ENCODE assay signal across 8 mouse cellular contexts in the genomic region with DNA sequence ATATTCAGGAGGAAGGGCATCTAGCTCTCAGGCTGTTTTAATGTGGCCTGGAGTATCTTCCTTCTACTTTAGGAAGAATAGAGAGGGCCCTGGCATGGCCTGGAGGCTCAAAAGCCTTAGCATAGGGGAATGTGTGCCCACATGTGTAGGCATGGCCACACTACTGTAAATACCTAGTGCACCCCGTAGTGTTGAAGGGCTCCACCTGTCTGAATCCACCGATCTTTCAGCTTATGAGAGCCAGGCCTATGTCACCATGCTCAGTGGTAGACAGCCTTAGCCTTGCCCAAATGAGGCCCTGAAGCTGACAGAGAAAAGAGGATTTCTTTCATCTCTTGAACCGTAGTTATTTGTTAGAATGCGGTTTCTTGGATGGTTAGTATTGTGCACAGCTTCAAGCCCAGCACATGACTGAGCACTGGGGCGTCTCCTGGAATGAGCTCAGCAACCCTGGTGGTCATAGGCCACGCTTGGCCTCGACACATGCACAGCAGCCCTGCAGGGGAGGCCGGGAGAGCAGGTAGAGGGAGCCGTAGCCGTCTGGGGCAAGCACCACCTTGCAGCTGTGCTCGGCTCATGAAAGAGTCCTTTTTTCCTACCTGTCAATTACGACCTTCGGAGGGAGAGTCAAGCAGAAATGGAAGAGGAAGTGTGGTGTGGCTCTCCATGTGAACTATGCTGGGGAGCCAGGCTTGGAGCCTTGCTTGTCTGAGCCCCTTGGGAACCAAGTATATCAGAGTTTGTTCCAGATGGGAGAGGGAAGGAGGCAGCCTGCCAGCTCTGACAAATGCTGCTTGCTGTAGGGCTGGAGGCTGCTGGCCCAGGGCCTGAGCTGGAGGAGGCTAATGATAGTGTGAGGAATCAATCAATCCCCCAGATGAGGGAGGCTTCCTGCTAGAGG. TPM values are rescaled to one million over a fixed set of nuclear protein-coding genes. Genes with fewer than 3 reads are reported as not detected.
A peak's percentile ranks its signal among the peaks of the same experiment; 100 is the strongest.
DNase-seq lines count a peak whose midpoint lies in the region; ATAC-seq and TF ChIP-seq lines count a peak whose summit lies in the region.

No protein-coding gene starts in this region.

- WGBS in forebrain, embryonic 13.5 days = 63% methylated on average over 13 of the region's 13 CpGs
- WGBS in forebrain, embryonic 11.5 days = 78% methylated on average over 13 of the region's 13 CpGs
- WGBS in heart, embryonic 14.5 days = 47% methylated on average over 13 of the region's 13 CpGs
- WGBS in kidney, embryonic 16.5 days = 37% methylated on average over 13 of the region's 13 CpGs
- 46% methylated on average over 13 of the region's 13 CpGs for WGBS in limb, embryonic 12.5 days

- no peak for DNase-seq in forebrain, embryonic 11.5 days (ENCODE audit: low spot score)
- peak; percentile 83 for DNase-seq in fibroblast of lung, adult 2 months (ENCODE audit: low read depth)
- peak; percentile 82 to 83 for DNase-seq in urinary bladder, postnatal 4 days (ENCODE audit: low spot score in 2 of 2)

- TF ChIP-seq POLR2A in myocyte (IDR thresholded peaks at IDR 0.05; ENCODE audit: insufficient read length, low read depth) = no peak

- no peaks in the 10 kb centered on the region for H3K9me3 ChIP-seq in forebrain, embryonic 13.5 days (replicated peaks)
- H3K9me3 ChIP-seq in forebrain, embryonic 11.5 days (ENCODE audit: control insufficient read depth, low read length) = no peaks in the 10 kb centered on the region
- no peaks in the 10 kb centered on the region for H3K9me3 ChIP-seq in heart, embryonic 14.5 days (ENCODE audit: control insufficient read depth, low read length)
- H3K9me3 ChIP-seq in kidney, embryonic 16.5 days (ENCODE audit: low read length) = no peaks in the 10 kb centered on the region
- no peaks in the 10 kb centered on the region for H3K9me3 ChIP-seq in limb, embryonic 12.5 days

- H3K36me3 ChIP-seq in forebrain, embryonic 13.5 days (ENCODE audit: poor library complexity, severe bottlenecking) = no peaks in the 10 kb centered on the region; the same call in 1 of the 2 replicates
- H3K36me3 ChIP-seq in forebrain, embryonic 11.5 days (ENCODE audit: control insufficient read depth, insufficient read depth, low read length) = no peaks in the 10 kb centered on the region
- no peaks in the 10 kb centered on the region for H3K36me3 ChIP-seq in heart, embryonic 14.5 days (ENCODE audit: control insufficient read depth, insufficient read depth, low read length)
- H3K36me3 ChIP-seq in kidney, embryonic 16.5 days (ENCODE audit: insufficient read depth, low read length) = no peaks in the 10 kb centered on the region
- H3K36me3 ChIP-seq in limb, embryonic 12.5 days = peaks cover 11% of the 10 kb centered on the region
- H3K36me3 ChIP-seq in myocyte (ENCODE audit: control insufficient read depth, insufficient read depth) = no peaks in the 10 kb centered on the region

- peak overlapping the region; percentile 69 for H3K27ac ChIP-seq in forebrain, embryonic 13.5 days
- H3K27ac ChIP-seq in forebrain, embryonic 11.5 days (ENCODE audit: low read depth, low read length) = no peak overlapping the region
- H3K27ac ChIP-seq in heart, embryonic 14.5 days (replicated peaks in 1 of 2; ENCODE audit: control insufficient read depth in 1 of 2, insufficient read depth in 1 of 2, low read depth in 2 of 2, low read length in 2 of 2) = peak overlapping the region; percentile 64 to 83
- H3K27ac ChIP-seq in kidney, embryonic 16.5 days (ENCODE audit: low read length) = peak overlapping the region; percentile 74
- H3K27ac ChIP-seq in limb, embryonic 12.5 days = peak overlapping the region; percentile 31

- H3ac ChIP-seq in myocyte (ENCODE audit: control insufficient read depth, insufficient read length) = no peak overlapping the region

- no peak overlapping the region for H3K4me3 ChIP-seq in forebrain, embryonic 13.5 days
- H3K4me3 ChIP-seq in forebrain, embryonic 11.5 days (ENCODE audit: low read depth, low read length) = no peak overlapping the region
- no peak overlapping the region for H3K4me3 ChIP-seq in heart, embryonic 14.5 days (ENCODE audit: control insufficient read depth in 1 of 2, insufficient read depth in 1 of 2, low read depth in 1 of 2, low read length in 2 of 2)
- no peak overlapping the region for H3K4me3 ChIP-seq in kidney, embryonic 16.5 days (ENCODE audit: low read length)
- no peak overlapping the region for H3K4me3 ChIP-seq in limb, embryonic 12.5 days (replicated peaks)
- H3K4me3 ChIP-seq in myocyte = no peak overlapping the region

- H3K27me3 ChIP-seq in forebrain, embryonic 13.5 days = no peaks in the 10 kb centered on the region
- H3K27me3 ChIP-seq in forebrain, embryonic 11.5 days (ENCODE audit: control insufficient read depth, insufficient read depth, low read length) = no peaks in the 10 kb centered on the region
- H3K27me3 ChIP-seq in heart, embryonic 14.5 days (ENCODE audit: control insufficient read depth, insufficient read depth, low read length) = peaks cover 13% of the 10 kb centered on the region; the same call in 1 of the 2 replicates
- H3K27me3 ChIP-seq in kidney, embryonic 16.5 days (ENCODE audit: insufficient read depth, low read length) = no peaks in the 10 kb centered on the region
- H3K27me3 ChIP-seq in limb, embryonic 12.5 days = no peaks in the 10 kb centered on the region
- no peaks in the 10 kb centered on the region for H3K27me3 ChIP-seq in myocyte (ENCODE audit: control insufficient read depth, insufficient read depth, insufficient read length)

- no peak overlapping the region for H3K4me2 ChIP-seq in forebrain, embryonic 13.5 days
- no peak overlapping the region for H3K4me2 ChIP-seq in forebrain, embryonic 11.5 days (ENCODE audit: low read depth, low read length, severe bottlenecking)
- peak overlapping the region; percentile 32 for H3K4me2 ChIP-seq in heart, embryonic 14.5 days (ENCODE audit: low read length)
- 0 out of 2 replicates have a peak overlapping the region, but pooled peaks have one; percentile 10 for H3K4me2 ChIP-seq in kidney, embryonic 16.5 days (replicated peaks; ENCODE audit: low read depth, low read length)
- no peak overlapping the region; the same call in 1 of the 2 replicates for H3K4me2 ChIP-seq in limb, embryonic 12.5 days
- H3K4me2 ChIP-seq in myocyte (ENCODE audit: low read depth) = peak overlapping the region; percentile 26

- peaks cover 21% of the 10 kb centered on the region for H3K4me1 ChIP-seq in forebrain, embryonic 13.5 days
- H3K4me1 ChIP-seq in forebrain, embryonic 11.5 days (replicated peaks; ENCODE audit: control insufficient read depth, insufficient read depth, low read length) = no peaks in the 10 kb centered on the region
- H3K4me1 ChIP-seq in heart, embryonic 14.5 days (ENCODE audit: control insufficient read depth in 2 of 2, insufficient read depth in 2 of 2, low read length in 2 of 2) = peaks cover 28 to 45% of the 10 kb centered on the region in 2 experiments
- H3K4me1 ChIP-seq in kidney, embryonic 16.5 days (ENCODE audit: insufficient read depth, low read length) = peaks cover 38% of the 10 kb centered on the region
- H3K4me1 ChIP-seq in limb, embryonic 12.5 days (replicated peaks) = peaks cover 31% of the 10 kb centered on the region

- H3K9ac ChIP-seq in forebrain, embryonic 13.5 days = peak overlapping the region; percentile 19; the same call in 1 of the 2 replicates
- no peak overlapping the region for H3K9ac ChIP-seq in forebrain, embryonic 11.5 days (ENCODE audit: low read length)
- no peak overlapping the region for H3K9ac ChIP-seq in heart, embryonic 14.5 days (ENCODE audit: low read length)
- H3K9ac ChIP-seq in kidney, embryonic 16.5 days (replicated peaks; ENCODE audit: low read length) = no peak overlapping the region
- H3K9ac ChIP-seq in limb, embryonic 12.5 days (replicated peaks) = no peak overlapping the region

- no peaks in the 10 kb centered on the region for H3K79me2 ChIP-seq in myocyte (ENCODE audit: control insufficient read depth, insufficient read depth)

- peak; percentile 87 for ATAC-seq in forebrain, embryonic 13.5 days
- no peak for ATAC-seq in forebrain, embryonic 11.5 days (replicated peaks; ENCODE audit: low FRiP score)
- peak; percentile 68 for ATAC-seq in heart, embryonic 14.5 days (ENCODE audit: insufficient number of reproducible peaks, insufficient read depth, low FRiP score, low read depth)
- ATAC-seq in kidney, embryonic 16.5 days (ENCODE audit: low FRiP score, low TSS enrichment) = peak; percentile 75
- ATAC-seq in limb, embryonic 12.5 days (ENCODE audit: insufficient number of reproducible peaks, insufficient read depth, low FRiP score, low TSS enrichment, low read depth) = peak; percentile 45; the same call in 1 of the 2 replicates

TF ChIP-seq in myocyte, 11 proteins besides CTCF, POLR2A, EP300 and RAD21:
- TF ChIP-seq REST (IDR thresholded peaks at IDR 0.05; ENCODE audit: insufficient read depth, insufficient read length) (no peak), SRF (IDR thresholded peaks at IDR 0.05; ENCODE audit: control insufficient read depth, insufficient read length, low read depth) (no peak), CEBPB (IDR thresholded peaks at IDR 0.05; ENCODE audit: insufficient read depth, poor library complexity, severe bottlenecking) (no peak), POLR2AphosphoS2 (IDR thresholded peaks at IDR 0.05; ENCODE audit: insufficient read length, low read depth) (no peak), USF1 (IDR thresholded peaks at IDR 0.05; ENCODE audit: low read depth) (no peak), MYOD1 (IDR thresholded peaks at IDR 0.05; ENCODE audit: control insufficient read depth in 1 of 3, insufficient read length in 2 of 3, low read depth in 2 of 3) (no peak), TCF12 (IDR thresholded peaks at IDR 0.05; ENCODE audit: insufficient read depth, poor library complexity, severe bottlenecking) (no peak), MAX (IDR thresholded peaks at IDR 0.05; ENCODE audit: low read depth) (no peak), MYOG (IDR thresholded peaks at IDR 0.05; ENCODE audit: control insufficient read depth in 1 of 3, insufficient read depth in 1 of 3, insufficient read length in 2 of 3, low read depth in 2 of 3) (no peak)
TF ChIP-seq in myocyte: peak in this region for 0.

RNA-seq across cellular contexts. Expression of a gene that starts 15.8 kb away (rescaled TPM):
- polyA plus RNA-seq in forebrain, embryonic 13.5 days (2015; fragmentation: Nextera tagmentation; extraction: Ambion mirVana) = 37.8 and 39.5 TPM in 2 replicates
- polyA plus RNA-seq in forebrain, embryonic 11.5 days (2014; fragmentation: Nextera tagmentation; extraction: Ambion mirVana) = 24.7 TPM in 2 replicates
- polyA plus RNA-seq in heart, embryonic 14.5 days (2014; fragmentation: Nextera tagmentation; extraction: Ambion mirVana) = 16.2 and 16.7 TPM in 2 replicates
- 25.9 and 26.0 TPM in 2 replicates for polyA plus RNA-seq in kidney, embryonic 16.5 days (2015; fragmentation: Nextera tagmentation; extraction: Ambion mirVana)
- polyA plus RNA-seq in limb, embryonic 12.5 days (2016; fragmentation: Nextera tagmentation; extraction: Ambion mirVana) = 21.5 and 24.1 TPM in 2 replicates
- polyA plus RNA-seq in myocyte (2012; fragmentation: generic; extraction: Trizol) = 5.7 TPM

Comparison
In these comparisons a context has a peak if more than half of its experiments do, and no peak if none do; other contexts are left out.
1. H3K4me2 ChIP-seq: peak in heart, embryonic 14.5 days (single experiment), kidney, embryonic 16.5 days (single experiment) and myocyte (single experiment); none in forebrain, embryonic 13.5 days (single experiment), forebrain, embryonic 11.5 days (single experiment) and limb, embryonic 12.5 days (single experiment).